Mouse (Mus musculus) liver, embryonic 13.5 days (tissue): Measurements from ENCODE around the gene Prss12. TPM values are rescaled to one million over a fixed set of nuclear protein-coding genes. Genes with fewer than 3 reads are reported as not detected.

Experiments used
- ATAC-seq: fragments of 200-750 bp; cut with Nextera tagmentation; 2 replicates; pipeline ENCODE4 v1.8.0; 2017; ENCODE audit warnings: low read depth, mild to moderate bottlenecking, moderate number of reproducible peaks, moderate library complexity
- DNase-seq: peaks from one replicate; pipeline ENCODE4 v3.0.0; 2022
- H3K27ac ChIP-seq: fragments of 300-500 bp; sonication (generic); 2 replicates; pipeline ENCODE4 v1.5.1; 2015; ENCODE audit warnings: moderate library complexity, mild to moderate bottlenecking, inconsistent platforms
- H3K27me3 ChIP-seq: fragments of 300-500 bp; sonication (generic); 2 replicates; pipeline ENCODE4 v1.6.1; 2015; ENCODE audit warnings: mild to moderate bottlenecking, inconsistent platforms
- H3K36me3 ChIP-seq: fragments of 300-500 bp; sonication (generic); 2 replicates; pipeline ENCODE4 v1.6.1; 2015; ENCODE audit warnings: mild to moderate bottlenecking, inconsistent platforms
- H3K4me1 ChIP-seq: fragments of 300-500 bp; sonication (generic); replicated peaks from 2 replicates; pipeline ENCODE4 v1.6.1; 2015; ENCODE audit warnings: inconsistent platforms
- H3K4me2 ChIP-seq: fragments of 300-500 bp; sonication (generic); 2 replicates; pipeline ENCODE4 v1.6.1; 2015; ENCODE audit warnings: inconsistent platforms, mild to moderate bottlenecking, moderate library complexity
- H3K4me3 ChIP-seq: fragments of 300-500 bp; sonication (generic); replicated peaks from 2 replicates; pipeline ENCODE4 v1.5.1; 2015; ENCODE audit warnings: mild to moderate bottlenecking, inconsistent platforms
- H3K9ac ChIP-seq: fragments of 300-500 bp; sonication (generic); 2 replicates; pipeline ENCODE4 v1.6.1; 2015; ENCODE audit warnings: mild to moderate bottlenecking, inconsistent platforms
- H3K9me3 ChIP-seq: fragments of 300-500 bp; sonication (generic); replicated peaks from 2 replicates; pipeline ENCODE4 v1.6.1; 2016; ENCODE audit warnings: inconsistent platforms
- WGBS: fragments of 180-500 bp; shearing (Covaris S2); methylation state at CpG from one replicate; pipeline ENCODE4 v1.1.7; 2015; ENCODE audit not compliant: insufficient replicate concordance; 5-methylcytosine and 5-hydroxymethylcytosine counted together
- polyA plus RNA-seq: library from polyadenylated mRNA; unstranded; fragments of >200 nt; fragmentation: Nextera tagmentation; extraction: Ambion mirVana; gene quantifications from 2 replicates; pipeline ENCODE4 v1.2.1, GENCODE M21; 2015

Prss12 gene
- 0.35 and 0.39 TPM in 2 replicates for polyA plus RNA-seq

DNA sequence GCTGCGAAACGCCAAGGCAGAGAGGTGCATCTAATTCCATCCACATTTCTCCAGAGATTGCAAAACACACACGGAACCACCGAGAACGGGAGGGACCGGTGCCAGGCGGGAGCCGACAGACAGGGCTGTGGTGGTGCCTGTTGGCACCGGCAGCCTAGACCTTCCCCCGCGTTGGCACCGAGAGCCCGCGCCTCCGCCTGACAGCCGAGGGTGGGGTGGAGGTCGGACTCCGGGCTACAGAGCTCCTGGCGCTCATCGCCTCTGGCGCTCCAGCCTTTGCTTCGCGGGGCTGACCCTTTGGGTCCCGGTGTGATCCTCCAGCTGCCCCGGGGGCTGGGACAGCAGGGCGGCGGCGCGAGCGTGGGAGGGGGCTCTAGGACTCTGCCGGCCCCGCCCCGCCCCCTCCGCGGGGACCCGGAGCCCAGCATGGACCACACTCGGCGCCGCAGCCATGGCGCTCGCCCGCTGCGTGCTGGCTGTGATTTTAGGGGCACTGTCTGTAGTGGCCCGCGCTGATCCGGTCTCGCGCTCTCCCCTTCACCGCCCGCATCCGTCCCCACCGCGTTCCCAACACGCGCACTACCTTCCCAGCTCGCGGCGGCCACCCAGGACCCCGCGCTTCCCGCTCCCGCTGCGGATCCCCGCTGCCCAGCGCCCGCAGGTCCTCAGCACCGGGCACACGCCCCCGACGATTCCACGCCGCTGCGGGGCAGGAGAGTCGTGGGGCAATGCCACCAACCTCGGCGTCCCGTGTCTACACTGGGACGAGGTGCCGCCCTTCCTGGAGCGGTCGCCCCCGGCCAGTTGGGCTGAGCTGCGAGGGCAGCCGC is at the start of gene Prss12:
Gene Prss12, plus strand, starts transcription at position 206 of the 830 bp plus-strand sequence.
- WGBS, result 1% methylated on average over 82 of the region's 84 CpGs
- Histone ChIP-seq H3K9ac (peak within 1 kb of the TSS; percentile 31; the same call in 1 of the 2 replicates), H3K27me3 (peaks cover 53% of the 10 kb centered on the region), H3K27ac (no peak within 1 kb of the TSS), H3K36me3 (no peaks in the 10 kb centered on the region), H3K4me2 (peak within 1 kb of the TSS; percentile 71), H3K4me1 (no peaks in the 10 kb centered on the region), H3K4me3 (peak within 1 kb of the TSS; percentile 54), H3K9me3 (no peaks in the 10 kb centered on the region)
- 0 out of 2 replicates have a peak, but pooled peaks have one; percentile 29 for ATAC-seq
- DNase-seq, result no peak

DNA sequence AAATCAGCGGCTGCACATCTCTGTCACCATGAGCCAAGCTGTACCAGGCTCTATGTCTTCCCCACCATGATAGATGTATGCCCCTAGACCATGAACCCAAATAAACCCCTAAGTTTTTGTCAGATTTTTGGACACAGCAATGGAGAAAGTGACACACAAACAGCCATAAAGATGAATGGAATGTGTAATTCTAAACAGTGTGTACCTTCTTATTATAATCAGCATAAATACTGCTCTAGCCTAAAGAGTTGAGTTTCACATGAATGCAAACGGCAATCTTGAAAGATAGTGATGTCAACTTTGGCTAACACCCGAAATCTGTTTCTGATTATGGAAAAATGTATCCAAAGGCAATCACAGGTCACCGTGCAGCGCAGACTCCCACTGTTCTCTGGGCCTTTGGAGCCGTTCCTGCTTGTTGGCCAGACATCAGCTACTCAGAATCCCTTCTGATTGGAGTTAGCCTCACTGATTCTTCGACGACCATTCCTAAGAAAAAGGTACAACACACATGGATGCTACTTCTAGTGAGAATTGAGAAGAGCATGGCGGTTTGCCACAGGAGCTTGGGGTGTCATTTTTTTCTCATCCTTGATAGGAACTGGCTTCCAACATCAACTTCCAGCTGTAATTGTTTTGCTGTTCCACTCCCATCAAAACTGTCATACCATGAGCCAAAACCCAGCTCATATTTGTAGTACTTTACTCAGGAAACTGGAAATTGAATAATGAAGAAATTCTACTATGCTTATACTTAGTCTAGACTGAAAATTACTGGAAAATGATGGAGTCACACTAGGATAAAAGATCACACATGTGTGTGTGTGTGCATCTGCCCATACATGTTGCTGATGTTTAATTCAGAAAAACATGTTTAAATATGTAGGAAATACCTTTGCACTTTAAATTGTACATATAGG is 48.9 kb upstream of the Prss12 start:
- H3K27ac ChIP-seq, result no peak overlapping the region
- H3K9ac ChIP-seq, result no peak overlapping the region
- no peaks in the 10 kb centered on the region for H3K4me1 ChIP-seq
- H3K9me3 ChIP-seq, result no peaks in the 10 kb centered on the region
- H3K27me3 ChIP-seq, result 0 out of 2 replicates have a peak, but pooled peaks cover under 1% of the 10 kb centered on the region
- 61% methylated on average over 9 of the region's 9 CpGs for WGBS
- no peak overlapping the region for H3K4me2 ChIP-seq
- H3K4me3 ChIP-seq, result no peak overlapping the region
- DNase-seq (no peak), ATAC-seq (no peak)
- no peaks in the 10 kb centered on the region for H3K36me3 ChIP-seq

DNA sequence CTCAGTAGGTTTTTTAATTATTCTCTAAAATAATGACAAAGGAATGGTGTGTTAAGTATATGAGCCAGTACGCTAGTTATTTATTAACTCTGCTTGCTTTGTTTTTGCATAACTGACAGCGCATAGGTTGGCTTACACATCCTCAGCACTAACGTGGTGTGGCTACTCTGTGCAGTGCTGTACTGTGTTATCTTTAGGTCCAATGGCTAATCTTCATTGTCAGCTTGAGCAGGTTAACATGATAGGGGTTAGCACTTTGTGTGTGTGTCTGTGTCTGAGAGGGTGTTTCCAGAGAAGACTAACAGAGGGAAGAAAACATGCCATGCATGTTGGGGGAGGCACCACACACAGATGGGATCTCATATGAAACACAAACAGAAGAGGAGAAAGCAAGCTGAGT is 41.8 kb upstream of the Prss12 start:
- H3K4me3 ChIP-seq, result no peak overlapping the region
- no peak overlapping the region for H3K9ac ChIP-seq
- no peaks in the 10 kb centered on the region for H3K36me3 ChIP-seq
- peak; percentile 92 for ATAC-seq
- 0 out of 2 replicates have a peak, but pooled peaks cover 3% of the 10 kb centered on the region for H3K4me1 ChIP-seq
- no peak overlapping the region for H3K4me2 ChIP-seq
- H3K27me3 ChIP-seq, result no peaks in the 10 kb centered on the region
- no peak overlapping the region for H3K27ac ChIP-seq
- WGBS, result 34% methylated on average over 3 of the region's 3 CpGs
- no peak for DNase-seq
- no peaks in the 10 kb centered on the region for H3K9me3 ChIP-seq

- no peak for DNase-seq
These were observed 34.7 kb upstream of the Prss12 start for GRCm38 (mm10) chr3:123411821-123412578.

DNA sequence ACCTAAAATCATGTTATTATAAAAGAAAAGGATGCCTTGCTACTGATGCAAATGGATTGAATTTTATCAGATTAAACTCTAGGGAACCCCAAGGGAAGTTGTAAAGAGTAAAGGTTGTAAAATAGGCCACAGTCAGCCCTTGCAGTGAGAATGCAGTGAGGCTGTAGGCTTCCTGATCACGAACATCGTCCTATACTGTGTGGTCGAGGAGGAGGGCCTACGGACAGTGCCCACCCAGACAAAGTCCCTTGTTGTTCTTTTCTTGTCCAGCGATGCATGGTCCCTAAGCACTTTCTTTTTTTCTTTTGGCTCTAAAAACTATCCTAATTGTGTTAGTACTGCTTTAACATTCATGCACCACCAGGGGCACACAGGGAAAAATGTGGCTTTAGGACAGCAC is 33.5 kb upstream of the Prss12 start:
- Histone ChIP-seq H3K4me3 (no peak overlapping the region), H3K27me3 (no peaks in the 10 kb centered on the region), H3K9ac (no peak overlapping the region), H3K36me3 (no peaks in the 10 kb centered on the region), H3K4me2 (no peak overlapping the region), H3K27ac (no peak overlapping the region), H3K4me1 (no peaks in the 10 kb centered on the region), H3K9me3 (no peaks in the 10 kb centered on the region)
- DNase-seq, result no peak
- 63% methylated on average over 5 of the region's 5 CpGs for WGBS
- no peak for ATAC-seq

More at GRCm38 (mm10) chr3:123411821-123412578, 34.7 kb upstream of the Prss12 start:
- Histone ChIP-seq H3K27ac (no peak overlapping the region), H3K36me3 (no peaks in the 10 kb centered on the region), H3K4me3 (no peak overlapping the region), H3K9ac (no peak overlapping the region), H3K4me2 (no peak overlapping the region), H3K4me1 (no peaks in the 10 kb centered on the region), H3K9me3 (no peaks in the 10 kb centered on the region), H3K27me3 (no peaks in the 10 kb centered on the region)
- ATAC-seq, result no peak
- WGBS, result 62% methylated on average over 6 of the region's 6 CpGs

DNA sequence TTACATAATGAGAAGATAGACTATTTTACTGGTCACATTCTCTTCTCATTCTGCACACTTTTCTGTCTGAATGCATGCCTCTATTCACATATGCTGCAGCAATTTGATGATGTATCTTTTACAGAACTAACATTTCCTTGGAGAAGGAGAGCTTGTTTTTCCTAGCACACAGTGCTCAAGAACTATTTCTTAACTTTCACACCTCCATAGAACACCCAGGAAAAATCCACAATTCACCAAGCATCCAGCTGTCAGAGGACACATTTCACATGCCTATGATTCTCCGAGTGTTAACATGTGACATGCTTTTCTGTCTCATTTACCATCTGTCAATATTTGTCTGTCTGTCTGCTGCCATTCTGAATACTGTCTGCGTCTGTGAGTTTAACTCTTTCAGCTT is 21.1 kb upstream of the Prss12 start:
- 51% methylated on average over 2 of the region's 2 CpGs for WGBS
- Histone ChIP-seq H3K4me3 (no peak overlapping the region), H3K36me3 (no peaks in the 10 kb centered on the region), H3K9me3 (no peaks in the 10 kb centered on the region), H3K9ac (no peak overlapping the region), H3K27ac (no peak overlapping the region), H3K27me3 (no peaks in the 10 kb centered on the region), H3K4me2 (no peak overlapping the region), H3K4me1 (no peaks in the 10 kb centered on the region)
- DNase-seq (no peak), ATAC-seq (no peak)

GRCm38 (mm10) chr3:123428005-123428404 is 18.7 kb upstream of the Prss12 start:
- ATAC-seq (no peak), DNase-seq (no peak)
- no peak overlapping the region for H3K27ac ChIP-seq
- 59% methylated on average over 4 of the region's 4 CpGs for WGBS
- H3K27me3 ChIP-seq, result no peaks in the 10 kb centered on the region
- H3K4me1 ChIP-seq, result peaks cover 14% of the 10 kb centered on the region
- no peak overlapping the region for H3K9ac ChIP-seq
- no peaks in the 10 kb centered on the region for H3K36me3 ChIP-seq
- no peak overlapping the region for H3K4me2 ChIP-seq
- H3K9me3 ChIP-seq, result no peaks in the 10 kb centered on the region
- no peak overlapping the region for H3K4me3 ChIP-seq

- 66% methylated on average over 22 of the region's 22 CpGs for WGBS
- H3K36me3 ChIP-seq, result no peaks in the 10 kb centered on the region
- H3K4me2 ChIP-seq, result no peak overlapping the region
- H3K27ac ChIP-seq, result no peak overlapping the region
- H3K4me3 ChIP-seq, result no peak overlapping the region
- H3K4me1 ChIP-seq, result peaks cover 14% of the 10 kb centered on the region
- no peaks in the 10 kb centered on the region for H3K27me3 ChIP-seq
- no peak for ATAC-seq
- H3K9ac ChIP-seq, result no peak overlapping the region
- DNase-seq, result no peak
- no peaks in the 10 kb centered on the region for H3K9me3 ChIP-seq
These were observed 16.9 kb upstream of the Prss12 start for GRCm38 (mm10) chr3:123429597-123430458.

DNA sequence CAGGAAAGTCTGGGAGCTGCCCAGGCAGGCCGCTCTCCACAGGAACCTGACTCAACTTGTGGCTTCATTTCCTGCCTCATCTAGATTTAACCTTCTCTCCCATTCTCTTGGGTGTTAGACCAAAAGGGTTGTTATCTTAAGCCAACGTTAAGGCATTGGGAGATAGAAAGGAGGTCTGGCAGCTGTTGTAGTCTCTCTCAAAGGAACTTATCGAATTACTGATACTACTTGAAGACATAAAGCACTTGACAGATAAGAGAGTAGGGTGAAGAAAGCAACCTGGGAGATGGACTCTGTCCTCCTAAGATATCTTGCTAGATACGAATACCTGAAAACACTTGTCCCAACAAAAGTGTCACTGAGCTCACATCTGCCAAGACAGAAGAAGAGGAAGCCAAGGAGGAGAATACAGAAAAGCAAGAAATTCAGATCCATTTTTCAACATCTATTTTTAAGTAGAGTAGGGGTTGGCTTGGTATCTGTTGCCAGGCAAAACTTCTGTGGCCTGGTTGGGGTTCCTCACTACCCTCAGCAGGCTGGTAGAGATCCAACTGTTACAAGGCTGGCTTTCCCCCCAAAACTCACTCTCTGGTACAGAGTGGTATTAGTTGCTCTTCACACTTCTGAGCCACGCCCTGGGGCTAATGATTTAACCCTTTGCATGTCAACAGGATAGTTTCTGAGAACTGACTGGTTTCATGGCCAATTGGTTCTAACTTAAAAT is 14.6 kb upstream of the Prss12 start:
- DNase-seq (no peak), ATAC-seq (peak; percentile 86)
- WGBS, result 10% methylated on average over 5 of the region's 5 CpGs

GRCm38 (mm10) chr3:123433362-123433761 is 13.4 kb upstream of the Prss12 start:
- Histone ChIP-seq H3K4me3 (no peak overlapping the region), H3K9me3 (no peaks in the 10 kb centered on the region), H3K27ac (no peak overlapping the region), H3K4me2 (no peak overlapping the region), H3K9ac (no peak overlapping the region), H3K27me3 (no peaks in the 10 kb centered on the region), H3K4me1 (peaks cover 14% of the 10 kb centered on the region), H3K36me3 (no peaks in the 10 kb centered on the region)
- DNase-seq (no peak), ATAC-seq (no peak)
- WGBS, result 54% methylated on average over 3 of the region's 3 CpGs

More for the DNA sequence above, 14.6 kb upstream of the Prss12 start:
- H3K9ac ChIP-seq, result no peak overlapping the region
- no peaks in the 10 kb centered on the region for H3K27me3 ChIP-seq
- H3K36me3 ChIP-seq, result no peaks in the 10 kb centered on the region
- peaks cover 14% of the 10 kb centered on the region for H3K4me1 ChIP-seq
- H3K4me3 ChIP-seq, result no peak overlapping the region
- no peak overlapping the region for H3K27ac ChIP-seq
- H3K4me2 ChIP-seq, result 0 out of 2 replicates have a peak overlapping the region, but pooled peaks have one; percentile 8
- H3K9me3 ChIP-seq, result no peaks in the 10 kb centered on the region
